Mouse (Mus musculus) cerebellum, adult 9-11 months (tissue): ENCODE results near the gene Wdr47.
A peak's percentile ranks its signal among the peaks of the same experiment; 100 is the strongest.
"Not testable (repeated sequence)": the region's sequence is repeated elsewhere in the genome, so short reads cannot be mapped to it uniquely, and the experiment has no call there.

Experiments
- DNase-seq: peaks from one replicate; pipeline ENCODE4 v3.0.0; 2022

Wdr47 gene

GRCm38 (mm10) chr3:108639412-108639811 is 48.3 kb downstream of the Wdr47 start:
- no peak for DNase-seq

GRCm38 (mm10) chr3:108640998-108641397 is 49.9 kb downstream of the Wdr47 start:
- DNase-seq, result no peak

GRCm38 (mm10) chr3:108644856-108645255 is 53.8 kb downstream of the Wdr47 start:
- no peak for DNase-seq

- DNase-seq, result no peak
Observed at GRCm38 (mm10) chr3:108646036-108646435, 55.0 kb downstream of the Wdr47 start.

GRCm38 (mm10) chr3:108647681-108648080 is 56.6 kb downstream of the Wdr47 start:
- DNase-seq, result not testable (repeated sequence)

- DNase-seq, result no peak
Observed at GRCm38 (mm10) chr3:108652866-108653642, 62.0 kb downstream of the Wdr47 start.

GRCm38 (mm10) chr3:108653710-108654379 is 62.8 kb downstream of the Wdr47 start, which contains the start of gene Clcc1:
Gene Clcc1 (plus strand): TSS chr3:108653913.
- peak; percentile 93 for DNase-seq

- DNase-seq, result no peak
Observed at GRCm38 (mm10) chr3:108654566-108654965, 63.5 kb downstream of the Wdr47 start.

- no peak for DNase-seq
Observed at GRCm38 (mm10) chr3:108655486-108655885, 64.4 kb downstream of the Wdr47 start.

GRCm38 (mm10) chr3:108658612-108659011 is 67.5 kb downstream of the Wdr47 start:
- DNase-seq, result no peak

- no peak for DNase-seq
Observed at GRCm38 (mm10) chr3:108660941-108661340, 69.9 kb downstream of the Wdr47 start.

- DNase-seq, result no peak
Observed at GRCm38 (mm10) chr3:108676616-108677015, 85.5 kb downstream of the Wdr47 start.

- DNase-seq, result no peak
Observed at GRCm38 (mm10) chr3:108681004-108681403, 89.9 kb downstream of the Wdr47 start.

- not testable (repeated sequence) for DNase-seq
Observed at GRCm38 (mm10) chr3:108683597-108683996, 92.5 kb downstream of the Wdr47 start.

GRCm38 (mm10) chr3:108685701-108686100 is 94.6 kb downstream of the Wdr47 start:
- no peak for DNase-seq

- no peak for DNase-seq
Observed at GRCm38 (mm10) chr3:108689015-108689441, 97.9 kb downstream of the Wdr47 start.

GRCm38 (mm10) chr3:108689446-108689845 is 98.4 kb downstream of the Wdr47 start:
- no peak for DNase-seq

GRCm38 (mm10) chr3:108689979-108690378 is 98.9 kb downstream of the Wdr47 start:
- no peak for DNase-seq

- no peak for DNase-seq
Observed at GRCm38 (mm10) chr3:108694321-108694720, 103.2 kb downstream of the Wdr47 start.
